Mouse (Mus musculus) embryonic facial prominence, embryonic 13.5 days (tissue): ENCODE results near the gene Svep1. TPM values are rescaled to one million over a fixed set of nuclear protein-coding genes. Genes with fewer than 3 reads are reported as not detected.

ENCODE experiments used
- ATAC-seq: fragments of 200-750 bp; cut with Nextera tagmentation; 2 replicates; pipeline ENCODE4 v1.8.0; 2017; ENCODE audit warnings: low read depth; ENCODE audit not compliant: insufficient number of reproducible peaks, insufficient read depth, low FRiP score, low TSS enrichment
- H3K27ac ChIP-seq: fragments of 300-500 bp; sonication (generic); 2 replicates; pipeline ENCODE4 v1.5.1; 2015; ENCODE audit warnings: moderate library complexity, mild to moderate bottlenecking, inconsistent platforms
- H3K27me3 ChIP-seq: fragments of 300-500 bp; sonication (generic); 2 replicates; pipeline ENCODE4 v1.6.1; 2015; ENCODE audit warnings: mild to moderate bottlenecking, inconsistent platforms
- H3K36me3 ChIP-seq: fragments of 300-500 bp; sonication (generic); 2 replicates; pipeline ENCODE4 v1.6.1; 2015; ENCODE audit warnings: mild to moderate bottlenecking, inconsistent platforms
- H3K4me1 ChIP-seq: fragments of 300-500 bp; sonication (generic); 2 replicates; pipeline ENCODE4 v1.6.1; 2015; ENCODE audit warnings: inconsistent platforms
- H3K4me2 ChIP-seq: fragments of 300-500 bp; sonication (generic); 2 replicates; pipeline ENCODE4 v1.6.1; 2015; ENCODE audit warnings: moderate library complexity, mild to moderate bottlenecking, inconsistent platforms
- H3K4me3 ChIP-seq: fragments of 300-500 bp; sonication (generic); 2 replicates; pipeline ENCODE4 v1.5.1; 2015; ENCODE audit warnings: mild to moderate bottlenecking, inconsistent platforms
- H3K9ac ChIP-seq: fragments of 300-500 bp; sonication (generic); 2 replicates; pipeline ENCODE4 v1.6.1; 2015; ENCODE audit warnings: mild to moderate bottlenecking, inconsistent platforms
- H3K9me3 ChIP-seq: fragments of 300-500 bp; sonication (generic); 2 replicates; pipeline ENCODE4 v1.6.1; 2016; ENCODE audit warnings: inconsistent platforms
- WGBS: fragments of 180-500 bp; shearing (Covaris S2); methylation state at CpG from one replicate; pipeline ENCODE4 v1.1.7; 2015; ENCODE audit warnings: mixed read lengths; 5-methylcytosine and 5-hydroxymethylcytosine counted together
- polyA plus RNA-seq: library from polyadenylated mRNA; unstranded; fragments of >200 nt; fragmentation: Nextera tagmentation; extraction: Ambion mirVana; gene quantifications from 2 replicates; pipeline ENCODE4 v1.2.1, GENCODE M21; 2015

Svep1 gene
- 11.0 and 14.1 TPM in 2 replicates for polyA plus RNA-seq

DNA sequence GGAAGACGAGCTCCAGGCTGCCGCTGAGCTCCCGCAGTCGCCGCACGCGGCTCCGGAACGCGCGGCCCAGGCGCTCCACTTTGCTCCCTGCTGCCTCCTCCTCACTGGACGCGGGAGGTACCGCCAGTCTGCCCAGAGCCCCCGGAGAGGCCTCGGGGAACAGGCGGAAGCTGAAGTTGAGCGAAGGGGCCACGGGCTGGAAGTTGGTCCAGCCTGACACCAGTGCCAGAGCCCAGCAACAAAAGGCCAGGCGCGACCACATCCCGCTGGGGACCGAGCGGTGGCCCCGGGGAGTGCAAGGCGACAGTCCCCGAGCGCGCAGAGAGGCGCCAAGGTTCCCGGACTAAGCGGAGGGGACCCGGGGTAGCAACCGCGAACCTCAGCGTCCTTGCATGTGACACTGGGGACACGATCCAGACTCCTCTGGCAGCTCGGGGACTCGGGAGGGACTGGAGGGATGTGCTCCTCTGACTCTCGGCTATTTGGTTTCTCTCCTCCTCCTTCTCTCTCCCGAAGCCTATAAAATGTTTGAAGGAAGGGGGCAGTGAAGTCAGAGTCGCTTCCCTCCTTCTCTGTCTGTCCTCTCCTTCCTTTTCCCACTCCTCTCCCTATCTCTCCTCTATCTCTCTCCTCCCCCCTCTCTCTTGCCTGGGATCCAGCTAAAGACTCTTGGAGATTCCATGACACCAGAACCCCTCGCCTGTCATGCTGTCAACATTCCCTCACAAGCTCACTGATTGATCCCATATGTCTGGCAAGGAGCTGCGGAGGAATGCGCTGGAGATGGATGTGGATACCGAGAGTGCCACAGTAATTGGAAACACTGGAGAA is at the start of gene Svep1:
TSS of gene Svep1 (minus strand) at position 745 of the 831 bp plus-strand sequence.
- peak; percentile 67 for ATAC-seq
- WGBS = under 1% methylated on average over 47 of the region's 47 CpGs

DNA sequence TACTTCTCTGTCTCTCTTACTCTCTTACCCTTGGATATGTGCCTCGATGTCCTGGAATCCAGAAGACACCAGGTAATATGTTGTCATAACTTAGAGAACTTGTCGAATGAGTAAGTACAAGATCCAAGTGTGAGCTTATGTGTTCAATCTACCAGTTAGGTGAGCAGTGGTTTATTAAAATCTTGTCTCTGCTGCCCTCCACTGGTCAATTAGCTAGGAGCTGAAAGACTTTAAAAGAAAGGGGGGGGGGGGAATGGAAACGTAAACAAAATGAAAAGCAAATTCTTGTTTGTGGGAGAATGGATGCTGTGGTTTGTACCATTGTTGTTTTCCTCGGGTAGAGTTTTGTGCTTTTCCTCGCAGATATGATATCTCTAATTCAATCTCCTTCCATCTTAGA is 46.8 kb upstream of the Svep1 start:
- Histone ChIP-seq H3K4me3 (no peak overlapping the region), H3K4me1 (no peaks in the 10 kb centered on the region)

More for the DNA sequence above, at the start of gene Svep1:
- no peaks in the 10 kb centered on the region for H3K36me3 ChIP-seq
- H3K27me3 ChIP-seq = peaks cover 17% of the 10 kb centered on the region
- H3K27ac ChIP-seq = peak within 1 kb of the TSS; percentile 93
- peak within 1 kb of the TSS; percentile 82 for H3K9ac ChIP-seq
- H3K4me2 ChIP-seq = peak within 1 kb of the TSS; percentile 88
- no peaks in the 10 kb centered on the region for H3K9me3 ChIP-seq
- peak within 1 kb of the TSS; percentile 69 for H3K4me3 ChIP-seq
- peaks cover 14% of the 10 kb centered on the region for H3K4me1 ChIP-seq

DNA sequence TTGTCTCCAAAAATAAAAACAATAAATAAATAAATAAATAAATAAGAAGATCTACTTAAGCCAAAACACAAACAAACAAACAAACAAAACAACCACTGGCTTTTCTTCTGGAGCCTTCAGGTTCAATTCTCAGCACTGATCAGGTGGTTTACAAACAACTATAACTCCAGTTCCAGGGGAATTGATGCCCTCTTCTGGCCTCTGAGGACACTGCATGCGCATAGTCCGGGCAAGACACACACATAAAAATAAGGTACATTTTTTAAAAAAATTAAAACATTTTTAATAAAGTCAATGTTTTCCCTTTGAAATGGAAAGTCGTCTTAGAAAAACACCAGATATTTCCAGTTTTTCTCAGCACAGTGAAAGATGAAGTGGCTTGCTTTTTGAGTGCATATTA is 45.7 kb upstream of the Svep1 start:
- no peak overlapping the region for H3K27ac ChIP-seq
- 92% methylated on average over 3 of the region's 3 CpGs for WGBS
- H3K4me3 ChIP-seq = no peak overlapping the region
- no peaks in the 10 kb centered on the region for H3K36me3 ChIP-seq
- no peak overlapping the region for H3K4me2 ChIP-seq
- H3K4me1 ChIP-seq = no peaks in the 10 kb centered on the region
- no peaks in the 10 kb centered on the region for H3K9me3 ChIP-seq
- no peaks in the 10 kb centered on the region for H3K27me3 ChIP-seq
- no peak overlapping the region for H3K9ac ChIP-seq
- ATAC-seq = no peak

More for the DNA sequence above, 46.8 kb upstream of the Svep1 start:
- Histone ChIP-seq H3K27me3 (no peaks in the 10 kb centered on the region), H3K36me3 (no peaks in the 10 kb centered on the region), H3K27ac (no peak overlapping the region), H3K9ac (no peak overlapping the region), H3K4me2 (no peak overlapping the region), H3K9me3 (no peaks in the 10 kb centered on the region)
- ATAC-seq = no peak
- WGBS = 29% methylated on average over 5 of the region's 5 CpGs

DNA sequence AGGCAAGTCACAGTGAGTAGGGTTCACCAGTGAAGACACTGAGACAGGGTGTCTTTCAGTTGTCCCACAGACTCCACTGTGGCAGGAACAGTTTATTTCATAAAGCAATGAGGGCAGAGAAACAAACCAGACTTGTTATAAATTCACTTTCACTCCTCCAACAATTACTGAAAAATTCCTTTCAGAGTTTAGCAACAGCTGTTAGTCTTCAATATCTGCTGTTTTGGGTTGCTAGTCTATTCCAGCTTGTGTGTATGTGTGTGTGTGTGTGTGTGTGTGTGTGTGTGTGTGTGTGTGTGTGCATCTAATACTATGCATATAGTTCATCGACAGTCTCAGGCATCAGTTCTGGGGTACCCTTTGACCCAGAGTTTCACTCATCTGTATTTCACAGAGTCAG is 38.9 kb upstream of the Svep1 start:
- no peak overlapping the region for H3K27ac ChIP-seq
- no peaks in the 10 kb centered on the region for H3K4me1 ChIP-seq
- no peak overlapping the region for H3K4me2 ChIP-seq
- no peaks in the 10 kb centered on the region for H3K27me3 ChIP-seq
- no peak overlapping the region for H3K4me3 ChIP-seq
- H3K9me3 ChIP-seq = no peaks in the 10 kb centered on the region
- ATAC-seq = no peak
- WGBS = 80% methylated on average over 1 of the region's 1 CpGs
- no peak overlapping the region for H3K9ac ChIP-seq
- H3K36me3 ChIP-seq = no peaks in the 10 kb centered on the region

DNA sequence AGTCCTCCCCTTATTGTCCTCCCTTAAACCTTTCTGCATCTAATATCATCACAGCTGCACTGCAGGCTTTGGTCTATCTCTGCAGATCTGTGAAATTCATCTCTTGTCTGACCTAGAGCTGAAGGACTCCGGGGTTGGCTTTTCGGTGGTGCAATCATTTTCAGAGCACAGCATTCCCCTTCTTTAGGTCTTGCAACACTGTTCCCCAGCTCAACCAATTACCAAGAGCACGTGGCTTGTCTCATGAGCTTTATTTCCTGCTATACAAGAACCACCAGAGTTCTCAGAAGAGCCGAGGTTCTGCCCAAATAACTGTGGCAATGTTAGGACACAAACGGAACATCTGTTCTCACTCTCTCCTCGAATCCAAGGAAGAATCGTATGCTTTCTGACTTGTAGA is 33.8 kb upstream of the Svep1 start:
- no peaks in the 10 kb centered on the region for H3K36me3 ChIP-seq
- H3K27me3 ChIP-seq = no peaks in the 10 kb centered on the region
- 0 out of 2 replicates have a peak, but pooled peaks cover 2% of the 10 kb centered on the region for H3K4me1 ChIP-seq
- 68% methylated on average over 7 of the region's 7 CpGs for WGBS
- H3K27ac ChIP-seq = no peak overlapping the region; the same call in 1 of the 2 replicates
- no peaks in the 10 kb centered on the region for H3K9me3 ChIP-seq
- ATAC-seq = no peak
- no peak overlapping the region for H3K9ac ChIP-seq
- H3K4me3 ChIP-seq = no peak overlapping the region
- H3K4me2 ChIP-seq = no peak overlapping the region

DNA sequence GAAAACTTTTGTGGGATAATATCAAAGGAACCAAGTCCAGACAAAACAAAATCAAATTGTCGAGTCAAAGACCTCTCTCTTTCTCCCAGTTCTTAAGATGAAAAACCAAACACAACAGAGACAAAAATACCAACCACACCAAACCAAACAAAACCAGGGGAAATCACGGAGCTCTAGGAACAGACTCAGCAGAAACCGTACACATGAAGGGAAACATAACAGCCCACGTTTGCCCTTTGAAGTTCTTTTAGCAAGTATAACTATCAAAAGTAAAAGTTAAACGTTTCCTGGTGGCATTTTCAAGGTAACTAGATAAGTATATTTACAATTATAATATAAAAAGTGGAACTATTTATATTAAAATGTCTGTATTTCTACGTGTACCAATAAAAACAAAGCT is 29.2 kb upstream of the Svep1 start:
- Histone ChIP-seq H3K4me2 (no peak overlapping the region), H3K36me3 (no peaks in the 10 kb centered on the region), H3K9ac (no peak overlapping the region), H3K4me1 (peaks cover 15% of the 10 kb centered on the region; the same call in 1 of the 2 replicates), H3K9me3 (no peaks in the 10 kb centered on the region), H3K27ac (no peak overlapping the region), H3K27me3 (no peaks in the 10 kb centered on the region), H3K4me3 (no peak overlapping the region)
- WGBS = 31% methylated on average over 6 of the region's 6 CpGs
- no peak for ATAC-seq

DNA sequence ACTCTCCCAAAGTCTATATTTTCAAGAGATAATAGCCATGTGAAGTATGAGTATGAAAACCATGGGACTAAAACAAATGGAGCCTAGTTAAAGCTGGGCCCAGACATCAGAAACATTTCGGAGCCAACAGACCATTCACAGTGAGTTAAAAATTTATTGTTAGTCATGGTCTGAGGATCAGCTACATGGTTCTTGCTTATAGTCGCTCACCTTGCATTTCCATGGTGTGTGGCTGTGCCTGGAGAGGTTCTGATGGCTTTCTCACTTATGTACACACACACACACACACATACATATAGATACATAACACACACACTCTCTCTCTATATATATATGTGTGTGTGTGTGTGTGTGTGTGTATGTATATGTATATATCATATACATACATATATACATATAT is 16.8 kb upstream of the Svep1 start:
- Histone ChIP-seq H3K9ac (no peak overlapping the region), H3K4me3 (no peak overlapping the region), H3K9me3 (no peaks in the 10 kb centered on the region), H3K36me3 (no peaks in the 10 kb centered on the region), H3K27ac (no peak overlapping the region), H3K4me2 (no peak overlapping the region), H3K4me1 (no peaks in the 10 kb centered on the region), H3K27me3 (no peaks in the 10 kb centered on the region)
- WGBS = 82% methylated on average over 2 of the region's 2 CpGs
- no peak for ATAC-seq

DNA sequence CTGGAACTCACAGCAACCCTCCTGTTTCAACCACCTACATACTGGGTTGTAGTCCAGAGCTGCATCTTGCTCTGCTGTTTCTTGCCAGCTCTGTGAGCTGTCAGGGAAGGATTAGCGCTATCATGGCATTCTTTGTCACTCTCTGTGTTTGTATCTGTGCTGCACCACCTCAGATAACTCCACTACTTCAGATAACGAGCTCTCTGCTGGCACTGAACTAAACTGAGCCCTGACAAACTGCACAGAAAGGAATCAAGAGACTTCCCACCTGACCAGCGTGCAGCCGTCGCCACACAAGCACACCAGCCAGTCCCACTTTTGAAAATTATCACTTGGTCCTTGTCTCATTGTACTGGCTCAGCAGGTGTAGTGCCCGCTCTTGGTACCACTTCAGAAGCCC is 4.7 kb upstream of the Svep1 start:
- WGBS = 67% methylated on average over 6 of the region's 6 CpGs

DNA sequence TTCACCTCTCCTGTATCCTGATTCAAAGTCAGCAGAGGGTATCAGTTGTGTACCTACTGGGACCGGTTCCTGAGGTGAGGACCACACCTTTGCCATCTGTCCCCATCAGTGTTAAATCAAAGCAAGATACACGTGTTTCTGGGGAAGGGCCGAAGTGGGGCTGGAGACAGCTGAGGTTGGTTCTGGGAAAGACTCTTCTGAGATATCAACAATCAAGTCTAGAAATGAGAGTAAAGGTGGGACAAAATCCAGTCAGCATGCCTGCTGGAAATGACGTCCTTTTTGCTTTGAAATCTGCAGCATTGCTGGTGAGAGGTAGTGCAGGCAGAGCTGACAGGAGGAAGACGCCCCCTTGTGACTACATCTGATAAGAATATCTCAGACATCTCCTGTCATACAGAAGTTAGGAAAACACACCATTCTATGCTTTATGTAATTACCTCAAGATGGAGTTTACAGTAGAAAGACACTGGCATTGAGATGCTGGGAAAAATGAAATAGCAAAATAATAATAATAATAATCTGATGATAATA is 4.0 kb upstream of the Svep1 start:
- no peak overlapping the region for H3K27ac ChIP-seq
- no peak overlapping the region for H3K9ac ChIP-seq
- H3K4me3 ChIP-seq = no peak overlapping the region
- no peaks in the 10 kb centered on the region for H3K9me3 ChIP-seq
- peaks cover 7% of the 10 kb centered on the region for H3K4me1 ChIP-seq
- H3K4me2 ChIP-seq = no peak overlapping the region
- peaks cover 15% of the 10 kb centered on the region for H3K27me3 ChIP-seq
- ATAC-seq = no peak
- 52% methylated on average over 5 of the region's 5 CpGs for WGBS
- H3K36me3 ChIP-seq = no peaks in the 10 kb centered on the region

More for the DNA sequence above, 4.7 kb upstream of the Svep1 start:
- Histone ChIP-seq H3K27ac (no peak overlapping the region), H3K27me3 (peaks cover 7% of the 10 kb centered on the region; the same call in 1 of the 2 replicates), H3K4me1 (peaks cover 7% of the 10 kb centered on the region), H3K9ac (no peak overlapping the region), H3K9me3 (no peaks in the 10 kb centered on the region), H3K4me2 (no peak overlapping the region), H3K4me3 (no peak overlapping the region), H3K36me3 (no peaks in the 10 kb centered on the region)
- no peak for ATAC-seq

DNA sequence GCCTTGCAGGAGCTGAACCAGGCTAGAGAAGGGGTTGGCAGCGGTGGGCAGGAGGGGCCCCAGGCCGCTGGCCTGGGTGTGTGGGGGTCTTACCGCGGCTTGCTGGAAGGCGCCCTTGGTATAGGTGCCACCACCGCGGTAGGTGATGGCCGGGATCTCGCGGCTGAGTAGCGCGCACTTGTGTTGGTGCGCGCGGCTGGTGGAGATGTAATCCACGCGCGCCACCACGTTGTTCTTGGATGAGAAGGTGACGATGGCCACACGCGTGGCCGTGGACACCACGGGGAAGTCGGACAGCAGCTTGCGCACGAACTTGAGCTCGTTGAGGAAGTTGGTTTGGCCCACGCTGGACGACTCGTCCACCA is 927 bp downstream of the Svep1 start:
- H3K9me3 ChIP-seq = no peaks in the 10 kb centered on the region
- peak overlapping the region; percentile 93 for H3K27ac ChIP-seq
- H3K4me3 ChIP-seq = peak overlapping the region; percentile 69
- H3K4me1 ChIP-seq = peaks cover 14% of the 10 kb centered on the region
- peaks cover 17% of the 10 kb centered on the region for H3K27me3 ChIP-seq
- no peaks in the 10 kb centered on the region for H3K36me3 ChIP-seq
- under 1% methylated on average over 31 of the region's 31 CpGs for WGBS
- ATAC-seq = no peak
- peak overlapping the region; percentile 82 for H3K9ac ChIP-seq
- H3K4me2 ChIP-seq = peak overlapping the region; percentile 88

DNA sequence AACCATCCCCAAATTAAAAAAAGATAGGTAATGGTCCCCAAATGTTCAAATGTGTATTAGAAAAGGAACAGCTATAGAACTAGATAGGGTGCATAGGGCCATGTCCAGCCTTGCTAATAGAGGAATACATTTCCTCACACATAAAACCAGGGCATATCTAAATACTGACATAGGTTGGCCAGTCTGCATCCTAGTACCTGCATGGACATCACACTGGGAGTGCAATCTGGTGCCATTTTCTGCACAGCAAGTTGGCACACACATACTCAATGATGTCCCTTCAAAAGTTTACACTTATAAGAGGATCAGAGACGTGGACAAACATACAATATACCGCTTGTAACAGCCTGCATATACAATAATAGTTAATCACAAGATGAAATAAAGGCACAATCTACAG is 5.0 kb downstream of the Svep1 start:
- ATAC-seq = no peak
- no peak overlapping the region for H3K27ac ChIP-seq
- H3K9me3 ChIP-seq = no peaks in the 10 kb centered on the region
- no peak overlapping the region for H3K4me3 ChIP-seq
- H3K36me3 ChIP-seq = no peaks in the 10 kb centered on the region
- H3K4me2 ChIP-seq = no peak overlapping the region
- H3K27me3 ChIP-seq = peaks cover 10% of the 10 kb centered on the region
- 93% methylated on average over 2 of the region's 2 CpGs for WGBS
- no peak overlapping the region for H3K9ac ChIP-seq
- H3K4me1 ChIP-seq = peaks cover 20% of the 10 kb centered on the region

DNA sequence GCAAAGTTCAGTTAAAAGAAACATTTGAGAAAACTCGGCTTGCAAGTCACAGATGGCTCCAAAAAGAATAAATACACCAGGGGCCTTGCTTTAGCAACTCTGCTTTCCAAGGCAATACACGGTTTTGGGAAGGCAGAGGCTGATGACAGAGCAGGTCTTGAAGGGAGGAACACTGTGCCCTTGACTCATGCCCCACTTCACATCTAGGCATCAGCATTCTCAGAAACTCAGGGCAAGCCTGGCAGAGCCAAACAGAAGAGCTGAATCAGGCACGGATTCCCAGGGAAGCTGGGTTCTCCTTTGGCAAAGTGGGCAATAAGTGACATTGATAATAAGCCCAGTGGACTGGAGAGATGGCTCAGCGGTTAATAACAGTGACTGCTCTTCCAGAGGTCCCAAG is 5.8 kb downstream of the Svep1 start:
- no peak overlapping the region for H3K4me3 ChIP-seq
- H3K27me3 ChIP-seq = peaks cover 4% of the 10 kb centered on the region
- H3K27ac ChIP-seq = no peak overlapping the region
- H3K36me3 ChIP-seq = peaks cover 3% of the 10 kb centered on the region; the same call in 1 of the 2 replicates
- ATAC-seq = no peak
- no peak overlapping the region for H3K9ac ChIP-seq
- H3K4me2 ChIP-seq = no peak overlapping the region
- H3K4me1 ChIP-seq = peaks cover 21% of the 10 kb centered on the region
- WGBS = 67% methylated on average over 4 of the region's 4 CpGs
- peaks cover 2% of the 10 kb centered on the region; the same call in 1 of the 2 replicates for H3K9me3 ChIP-seq
